30 mouse cellular contexts compared by ENCODE assay signal in genomic region chr3:152142146-152142545, GRCm38 (mm10). TPM values are rescaled to one million over a fixed set of nuclear protein-coding genes. Genes with fewer than 3 reads are reported as not detected.
DNase-seq lines count a peak whose midpoint lies in the region; ATAC-seq and TF ChIP-seq lines count a peak whose summit lies in the region.
"Had no signal": no experiment of that assay in that cellular context is flagged by ENCODE, and none has a peak within 500 bp of the region (broad histone marks: within the 10 kb centered on the region; RNA-seq: fewer than 3 reads in every experiment).

No protein-coding gene starts in this region.

- no peak for DNase-seq in gastrocnemius, adult 2 months
- no peak for DNase-seq in gastrocnemius, postnatal 25 days
- DNase-seq in heart, postnatal 10 days: no peak
- DNase-seq in kidney, adult 2 months: no peak
- no peak for DNase-seq in layer of hippocampus, postnatal 14 days (ENCODE audit: low spot score in 2 of 2)
- no peak for DNase-seq in left cerebral cortex, postnatal 14 days (ENCODE audit: low spot score in 2 of 2)
- DNase-seq: adrenal gland, postnatal 10 days; cerebellum, adult 11 months; cerebellum, adult 9-10 months; cerebellum, postnatal 36 days; kidney, adult 18-20 months; kidney, postnatal 4 days; layer of hippocampus, postnatal 36 days; liver, embryonic 13.5 days; lung, adult 18-20 months; spleen, adult 18-20 months; thymus, postnatal 14 days had no signal

- no peaks in the 10 kb centered on the region for H3K36me3 ChIP-seq in heart, embryonic 13.5 days
- no peaks in the 10 kb centered on the region for H3K36me3 ChIP-seq in kidney, adult 2 months (ENCODE audit: control insufficient read depth, insufficient read depth, low read length)
- no peaks in the 10 kb centered on the region for H3K36me3 ChIP-seq in kidney, embryonic 14.5 days (ENCODE audit: control insufficient read depth, insufficient read depth, low read length)
- H3K36me3 ChIP-seq: forebrain, embryonic 15.5 days; limb, embryonic 10.5 days; limb, embryonic 15.5 days; liver, embryonic 13.5 days; midbrain, embryonic 13.5 days had no signal

- H3K9ac ChIP-seq in heart, embryonic 13.5 days: no peak overlapping the region
- no peak overlapping the region for H3K9ac ChIP-seq in kidney, embryonic 14.5 days (ENCODE audit: low read depth, low read length)
- H3K9ac ChIP-seq: forebrain, embryonic 15.5 days; limb, embryonic 15.5 days; liver, embryonic 13.5 days; midbrain, embryonic 13.5 days had no signal

- peaks cover 48% of the 10 kb centered on the region for H3K4me1 ChIP-seq in heart, embryonic 13.5 days
- peaks cover 21% of the 10 kb centered on the region for H3K4me1 ChIP-seq in kidney, adult 2 months (ENCODE audit: control insufficient read depth, insufficient read depth, low read length)
- H3K4me1 ChIP-seq in kidney, embryonic 14.5 days (ENCODE audit: control insufficient read depth, insufficient read depth, low read length): peaks cover 11% of the 10 kb centered on the region; the same call in 1 of the 2 replicates
- H3K4me1 ChIP-seq: forebrain, embryonic 15.5 days; midbrain, embryonic 13.5 days had no signal

- no peak for TF ChIP-seq CTCF in gastrocnemius, adult 2 months (IDR thresholded peaks at IDR 0.05)
- no peak for TF ChIP-seq CTCF in kidney, adult 2 months (conservative IDR thresholded peaks at IDR 0.05; ENCODE audit: insufficient read depth, insufficient read length, low read depth, low read length)

- 63% methylated on average over 3 of the region's 3 CpGs for WGBS in heart, embryonic 13.5 days
- WGBS in kidney, adult 2 months: 57% methylated on average over 3 of the region's 3 CpGs
- WGBS in kidney, embryonic 14.5 days: 60% methylated on average over 3 of the region's 3 CpGs

- peak overlapping the region; percentile 86 for H3K27ac ChIP-seq in gastrocnemius, adult 2 months
- H3K27ac ChIP-seq in heart, embryonic 13.5 days (replicated peaks): 0 out of 2 replicates have a peak overlapping the region, but pooled peaks have one; percentile 36
- peak overlapping the region; percentile 58; the same call in 1 of the 2 replicates for H3K27ac ChIP-seq in kidney, adult 2 months (ENCODE audit: insufficient read depth, low read depth, low read length)
- no peak overlapping the region for H3K27ac ChIP-seq in kidney, embryonic 14.5 days (ENCODE audit: low read depth, low read length)
- H3K27ac ChIP-seq: forebrain, embryonic 15.5 days; kidney, postnatal 0 days; limb, embryonic 10.5 days; limb, embryonic 15.5 days; liver, embryonic 13.5 days; macrophage; midbrain, embryonic 13.5 days had no signal

- no peaks in the 10 kb centered on the region for H3K9me3 ChIP-seq in heart, embryonic 13.5 days
- no peaks in the 10 kb centered on the region for H3K9me3 ChIP-seq in kidney, embryonic 14.5 days (ENCODE audit: control insufficient read depth, low read length)
- H3K9me3 ChIP-seq: forebrain, embryonic 15.5 days; limb, embryonic 10.5 days; limb, embryonic 15.5 days; liver, embryonic 13.5 days; midbrain, embryonic 13.5 days had no signal

- no peak overlapping the region for H3K4me2 ChIP-seq in heart, embryonic 13.5 days
- no peak overlapping the region for H3K4me2 ChIP-seq in kidney, embryonic 14.5 days (replicated peaks; ENCODE audit: low read depth, low read length)
- H3K4me2 ChIP-seq: forebrain, embryonic 15.5 days; limb, embryonic 15.5 days; liver, embryonic 13.5 days; midbrain, embryonic 13.5 days had no signal

- intact Hi-C loops in gastrocnemius, adult 2 months (cut with DNase I): no loop called here
- intact Hi-C loops in heart, postnatal 10 days (cut with DNase I): no loop called here
- intact Hi-C loops in left cerebral cortex, postnatal 14 days (cut with DNase I): no loop called here

- no peak for TF ChIP-seq POLR2A in kidney, adult 2 months (IDR thresholded peaks at IDR 0.05; ENCODE audit: low read depth, low read length)

- no peak overlapping the region for H3K4me3 ChIP-seq in gastrocnemius, adult 2 months
- H3K4me3 ChIP-seq in heart, embryonic 13.5 days: no peak overlapping the region
- H3K4me3 ChIP-seq in kidney, adult 2 months (ENCODE audit: insufficient read depth, low read depth, low read length): no peak overlapping the region
- H3K4me3 ChIP-seq in kidney, embryonic 14.5 days (ENCODE audit: low read length): no peak overlapping the region
- H3K4me3 ChIP-seq: forebrain, embryonic 15.5 days; limb, embryonic 10.5 days; limb, embryonic 15.5 days; liver, embryonic 13.5 days; midbrain, embryonic 13.5 days had no signal

- no peaks in the 10 kb centered on the region for H3K27me3 ChIP-seq in heart, embryonic 13.5 days (replicated peaks)
- no peaks in the 10 kb centered on the region for H3K27me3 ChIP-seq in kidney, adult 2 months (replicated peaks; ENCODE audit: control insufficient read depth, insufficient read depth, low read length)
- H3K27me3 ChIP-seq in kidney, embryonic 14.5 days (ENCODE audit: control insufficient read depth, insufficient read depth, low read length): no peaks in the 10 kb centered on the region
- H3K27me3 ChIP-seq: forebrain, embryonic 15.5 days; limb, embryonic 15.5 days; midbrain, embryonic 13.5 days had no signal

- ATAC-seq in heart, embryonic 13.5 days (ENCODE audit: extremely low read depth, insufficient number of reproducible peaks, low FRiP score, low TSS enrichment): no peak
- no peak for ATAC-seq in kidney, embryonic 14.5 days (ENCODE audit: low FRiP score, low TSS enrichment)
- ATAC-seq: activated CD4-positive, CD25-positive, alpha-beta regulatory T cell, adult 4 months; CD4-positive, CD25-positive, alpha-beta regulatory T cell, adult 4 months; forebrain, embryonic 15.5 days; hindbrain, embryonic 16.5 days; midbrain, embryonic 13.5 days had no signal

RNA-seq across cellular contexts. Expression of gene Gipc2, which starts 23.9 kb away (rescaled TPM):
- under 1 TPM; 0.69 to 0.75 TPM for total RNA-seq in gastrocnemius, adult 2 months (2021)
- under 1 TPM; 0.24 to 0.59 TPM for total RNA-seq in gastrocnemius, postnatal 25 days (2021)
- 3.2 and 4.6 TPM in 2 replicates for polyA plus RNA-seq in heart, embryonic 13.5 days (2015; fragmentation: Nextera tagmentation; extraction: Ambion mirVana)
- total RNA-seq in heart, postnatal 10 days (2021): 1 to 10 TPM; 3.8 to 5.4 TPM
- 109 and 146 TPM in 2 replicates for polyA plus RNA-seq in kidney, adult 2 months (2012; rRNA removed)
- 16.0 and 22.2 TPM in 2 replicates for polyA plus RNA-seq in kidney, embryonic 14.5 days (2014; fragmentation: Nextera tagmentation; extraction: Ambion mirVana)
- 1 to 10 TPM; 1.4 to 3.0 TPM for total RNA-seq in layer of hippocampus, postnatal 14 days (2021)
- total RNA-seq in left cerebral cortex, postnatal 14 days (2021): 1 to 10 TPM; 3.1 to 4.1 TPM
- total RNA-seq: megakaryocyte-erythroid progenitor cell, adult 5-6 weeks; neutrophil, adult 5-6 weeks had no signal
- polyA plus RNA-seq: activated CD4-positive, CD25-positive, alpha-beta regulatory T cell, adult 4 months; CD4-positive, CD25-positive, alpha-beta regulatory T cell, adult 4 months; macrophage had no signal
